Mouse (Mus musculus) kidney, adult 2 months (tissue): ENCODE results near the gene Sap30bp. TPM values are rescaled to one million over a fixed set of nuclear protein-coding genes. Genes with fewer than 3 reads are reported as not detected.

Source experiments
- DNase-seq: peaks from one replicate; pipeline ENCODE4 v3.0.0; 2021
- H3K27ac ChIP-seq: fragments of 200-500 bp; 2 replicates; pipeline ENCODE4 v1.5.1; 2012; ENCODE audit warnings: low read depth, low read length, control low read depth, inconsistent platforms; ENCODE audit not compliant: insufficient read depth
- H3K27me3 ChIP-seq: fragments of 200-500 bp; replicated peaks from 2 replicates; pipeline ENCODE4 v1.6.1; 2012; ENCODE audit warnings: mild to moderate bottlenecking, moderate library complexity, low read length, inconsistent platforms; ENCODE audit not compliant: control insufficient read depth, insufficient read depth
- H3K36me3 ChIP-seq: fragments of 200-500 bp; 2 replicates; pipeline ENCODE4 v1.6.1; 2012; ENCODE audit warnings: mild to moderate bottlenecking, moderate library complexity, low read length, inconsistent platforms; ENCODE audit not compliant: control insufficient read depth, insufficient read depth
- H3K4me1 ChIP-seq: fragments of 200-500 bp; 2 replicates; pipeline ENCODE4 v1.6.1; 2011; ENCODE audit warnings: low read length; ENCODE audit not compliant: control insufficient read depth, insufficient read depth
- H3K4me3 ChIP-seq: fragments of 200-500 bp; 2 replicates; pipeline ENCODE4 v1.5.1; 2011; ENCODE audit warnings: mild to moderate bottlenecking, low read depth, low read length, control low read depth; ENCODE audit not compliant: insufficient read depth
- CTCF ChIP-seq: fragments of 200-500 bp; conservative IDR thresholded peaks from 2 replicates; pipeline ENCODE4 v1.5.1; 2011; ENCODE audit warnings: low read depth, mild to moderate bottlenecking, control low read depth, low read length, moderate library complexity, mixed read lengths; ENCODE audit not compliant: insufficient read depth, insufficient read length
- POLR2A ChIP-seq: fragments of 200-500 bp; IDR thresholded peaks from one replicate; pipeline ENCODE4 v1.6.1; 2011; ENCODE audit warnings: low read depth, low read length, control low read depth
- WGBS: fragments of 180-500 bp; shearing (Covaris S2); methylation state at CpG from one replicate; pipeline ENCODE4 v1.1.7; 2018; 5-methylcytosine and 5-hydroxymethylcytosine counted together
- polyA plus RNA-seq: library from polyadenylated mRNA; depleted of rRNA; stranded (reverse); fragments of >200 nt; gene quantifications from 2 replicates; pipeline ENCODE4 v1.2.3, GENCODE M21; 2012; rRNA removed

Sap30bp gene
- polyA plus RNA-seq, result 20.5 and 24.1 TPM in 2 replicates

DNA sequence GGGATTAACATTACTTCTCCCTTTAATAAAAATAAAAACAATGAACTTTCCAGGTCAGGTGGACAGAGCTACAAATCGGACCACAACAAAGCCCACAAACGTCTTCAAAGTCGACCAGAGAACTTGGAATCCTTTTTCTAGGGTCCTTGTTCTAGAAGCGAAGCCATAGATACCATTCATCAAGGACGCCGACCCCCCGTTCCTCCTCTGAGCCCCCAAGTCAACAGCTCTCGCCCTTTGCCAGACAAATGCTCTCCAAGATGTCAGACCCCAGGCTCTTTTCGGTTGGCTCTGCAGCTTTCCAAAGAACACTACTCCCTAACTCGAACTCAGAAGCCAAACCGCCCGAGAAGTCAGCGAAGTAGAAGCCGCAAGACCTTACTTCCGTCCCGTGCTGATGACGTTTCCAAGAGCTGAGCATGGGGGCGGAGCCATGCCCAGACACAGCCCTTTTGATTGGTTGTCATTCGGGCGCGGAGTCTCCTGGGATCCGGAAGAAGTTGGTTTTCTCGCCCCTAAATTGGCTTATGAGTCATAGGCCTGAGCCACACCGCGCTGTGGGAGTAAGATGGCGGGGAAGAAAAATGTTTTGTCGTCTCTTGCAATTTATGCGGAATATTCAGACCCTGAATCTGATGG is at the start of gene Sap30bp, which contains the start of gene Recql5:
Sap30bp (plus strand) TSS at position 175 of the 639 bp plus-strand sequence.
Recql5 (minus strand) TSS at position 370 of the 639 bp plus-strand sequence.
- DNase-seq, result peak; percentile 99
- no peak for TF ChIP-seq POLR2A
- no peak for TF ChIP-seq CTCF
- no peaks in the 10 kb centered on the region for H3K27me3 ChIP-seq
- WGBS, result under 1% methylated on average over 28 of the region's 28 CpGs
- H3K36me3 ChIP-seq, result no peaks in the 10 kb centered on the region
- peaks cover 2% of the 10 kb centered on the region; the same call in 1 of the 2 replicates for H3K4me1 ChIP-seq
- H3K4me3 ChIP-seq, result peak within 1 kb of the TSS; percentile 87
- H3K27ac ChIP-seq, result no peak within 1 kb of the TSS

GRCm38 (mm10) chr11:115884361-115884760 is 48.7 kb upstream of the Sap30bp start:
- TF ChIP-seq POLR2A (no peak), CTCF (no peak)
- Histone ChIP-seq H3K4me1 (no peaks in the 10 kb centered on the region), H3K27ac (no peak overlapping the region), H3K4me3 (no peak overlapping the region), H3K36me3 (no peaks in the 10 kb centered on the region), H3K27me3 (no peaks in the 10 kb centered on the region)
- WGBS, result 74% methylated on average over 3 of the region's 3 CpGs
- DNase-seq, result peak; percentile 78

- Histone ChIP-seq H3K4me1 (no peaks in the 10 kb centered on the region), H3K36me3 (no peaks in the 10 kb centered on the region), H3K27me3 (no peaks in the 10 kb centered on the region), H3K4me3 (no peak overlapping the region), H3K27ac (no peak overlapping the region)
- TF ChIP-seq POLR2A (no peak), CTCF (no peak)
- 77% methylated on average over 11 of the region's 11 CpGs for WGBS
- no peak for DNase-seq
These were observed 47.8 kb upstream of the Sap30bp start for GRCm38 (mm10) chr11:115885281-115885680.

- Histone ChIP-seq H3K27ac (no peak overlapping the region), H3K4me3 (no peak overlapping the region), H3K36me3 (no peaks in the 10 kb centered on the region), H3K4me1 (no peaks in the 10 kb centered on the region), H3K27me3 (no peaks in the 10 kb centered on the region)
- 90% methylated on average over 11 of the region's 11 CpGs for WGBS
- TF ChIP-seq POLR2A (no peak), CTCF (no peak)
- DNase-seq, result no peak
These were observed 46.6 kb upstream of the Sap30bp start for GRCm38 (mm10) chr11:115886446-115886845.

DNA sequence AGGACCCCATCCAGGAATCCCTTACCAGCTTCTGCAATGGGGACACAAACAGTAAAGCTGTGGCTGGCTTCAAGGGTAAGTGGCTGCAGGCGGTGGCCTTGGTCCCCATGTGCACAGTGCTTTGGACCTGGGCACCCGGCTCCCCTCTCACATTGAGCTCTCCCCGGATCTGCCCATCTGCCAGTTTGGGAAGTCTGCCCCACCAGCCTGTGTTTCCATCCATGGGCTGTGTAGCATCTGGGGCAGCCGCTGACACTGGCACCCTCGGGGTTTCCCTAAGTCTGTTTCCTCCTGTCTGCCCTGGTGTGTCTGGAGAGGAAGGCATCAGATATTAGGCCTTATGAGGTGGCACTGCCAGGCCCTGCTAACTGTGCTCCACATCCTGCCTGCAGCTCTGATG is 45.1 kb upstream of the Sap30bp start:
- no peak for DNase-seq
- H3K27ac ChIP-seq, result no peak overlapping the region
- TF ChIP-seq CTCF, result no peak
- no peak for TF ChIP-seq POLR2A
- 93% methylated on average over 5 of the region's 5 CpGs for WGBS
- H3K4me3 ChIP-seq, result no peak overlapping the region
- no peaks in the 10 kb centered on the region for H3K36me3 ChIP-seq
- no peaks in the 10 kb centered on the region for H3K4me1 ChIP-seq
- H3K27me3 ChIP-seq, result no peaks in the 10 kb centered on the region

DNA sequence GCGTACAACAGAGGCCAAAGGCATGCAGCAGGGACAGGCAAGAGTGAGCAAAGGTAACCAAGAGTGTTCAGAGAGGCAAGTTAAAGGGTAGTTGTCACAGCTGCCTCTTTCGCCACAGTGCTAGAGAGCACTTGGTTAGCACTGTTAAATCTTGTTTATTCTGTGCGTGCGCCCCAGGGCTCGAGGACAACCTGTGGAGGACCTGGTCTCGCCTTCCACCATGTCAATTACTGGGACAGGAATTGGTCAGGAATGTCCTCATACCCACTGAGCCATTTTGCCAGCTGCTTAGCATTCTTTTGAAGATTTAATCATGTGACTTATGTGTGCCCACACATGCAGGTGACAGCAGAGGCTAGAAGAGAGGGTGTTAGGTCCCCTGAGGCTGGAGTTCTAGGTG is 43.9 kb upstream of the Sap30bp start:
- WGBS, result 80% methylated on average over 6 of the region's 6 CpGs
- H3K36me3 ChIP-seq, result no peaks in the 10 kb centered on the region
- H3K27ac ChIP-seq, result no peak overlapping the region
- H3K4me1 ChIP-seq, result no peaks in the 10 kb centered on the region
- H3K4me3 ChIP-seq, result no peak overlapping the region
- DNase-seq, result peak; percentile 23
- TF ChIP-seq POLR2A (no peak), CTCF (no peak)
- no peaks in the 10 kb centered on the region for H3K27me3 ChIP-seq

- no peak for TF ChIP-seq POLR2A
- no peak for TF ChIP-seq CTCF
- Histone ChIP-seq H3K27ac (no peak overlapping the region), H3K4me3 (no peak overlapping the region), H3K4me1 (no peaks in the 10 kb centered on the region), H3K27me3 (no peaks in the 10 kb centered on the region), H3K36me3 (no peaks in the 10 kb centered on the region)
- no peak for DNase-seq
- WGBS, result 75% methylated on average over 6 of the region's 6 CpGs
These were observed 40.9 kb upstream of the Sap30bp start for GRCm38 (mm10) chr11:115892213-115892612.

DNA sequence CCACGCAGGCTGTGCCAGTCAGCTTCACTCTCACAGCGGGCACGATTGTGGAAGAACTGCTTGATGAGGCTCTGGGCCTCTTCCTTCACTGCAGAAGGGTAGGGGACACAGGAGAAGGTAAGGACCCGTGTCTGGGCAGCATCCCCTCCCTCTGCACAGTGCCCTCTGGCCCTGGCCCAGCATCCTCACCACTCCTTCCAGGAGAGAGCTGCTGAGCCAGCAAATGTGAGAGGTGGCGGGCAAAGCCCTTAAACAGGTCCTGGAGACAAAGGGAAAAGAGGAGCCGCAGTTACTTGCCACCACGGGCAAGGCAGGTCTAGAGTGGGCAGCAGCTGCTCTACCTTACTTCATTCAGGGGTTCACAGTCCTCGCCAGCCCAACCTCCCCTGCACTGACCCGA is 40.0 kb upstream of the Sap30bp start:
- no peak overlapping the region for H3K4me3 ChIP-seq
- no peak overlapping the region for H3K27ac ChIP-seq
- TF ChIP-seq POLR2A (no peak), CTCF (no peak)
- no peaks in the 10 kb centered on the region for H3K27me3 ChIP-seq
- 78% methylated on average over 9 of the region's 9 CpGs for WGBS
- no peaks in the 10 kb centered on the region for H3K4me1 ChIP-seq
- H3K36me3 ChIP-seq, result no peaks in the 10 kb centered on the region
- peak; percentile 48 for DNase-seq
